9 mouse cellular contexts compared by ENCODE assay signal in genomic region chr11:57651281-57651810, GRCm38 (mm10). TPM values are rescaled to one million over a fixed set of nuclear protein-coding genes. Genes with fewer than 3 reads are reported as not detected.
A peak's percentile ranks its signal among the peaks of the same experiment; 100 is the strongest.
DNase-seq lines count a peak whose midpoint lies in the region; ATAC-seq and TF ChIP-seq lines count a peak whose summit lies in the region.
"Had no signal": no experiment of that assay in that cellular context is flagged by ENCODE, and none has a peak within 500 bp of the region (broad histone marks: within the 10 kb centered on the region; RNA-seq: fewer than 3 reads in every experiment).

No protein-coding gene starts in this region.

- peak; percentile 35 to 47 for DNase-seq in kidney, postnatal 4 days
- no peak for DNase-seq in kidney, adult 2 months
- DNase-seq in c-Kit-positive CD71-positive TER-119-negative erythroid progenitor cells, embryonic 14.5 days (ENCODE audit: low read depth) = peak; percentile 90
- peak; percentile 62 to 73 for DNase-seq in frontal cortex, postnatal 36 days (ENCODE audit: low spot score in 2 of 2)
- peak; percentile 71 to 83 for DNase-seq in left cerebral cortex, postnatal 14 days (ENCODE audit: low spot score in 2 of 2)
- DNase-seq in right cerebral cortex, adult 2 months (ENCODE audit: low spot score in 2 of 2) = peak; percentile 67 to 74
- DNase-seq in kidney, adult 9 months = no peak

- WGBS in kidney, adult 2 months = 60% methylated on average over 15 of the region's 15 CpGs

- H3K4me1 ChIP-seq in kidney, adult 2 months (ENCODE audit: control insufficient read depth, insufficient read depth, low read length) = no peaks in the 10 kb centered on the region

- no peak for ATAC-seq in inflammation-experienced regulatory T-cells, adult 6 months

- intact Hi-C loops in left cerebral cortex, postnatal 14 days (cut with DNase I) = no loop called here

- no peak overlapping the region for H3K4me3 ChIP-seq in kidney, adult 2 months (ENCODE audit: insufficient read depth, low read depth, low read length)

- TF ChIP-seq POLR2A in kidney, adult 2 months (IDR thresholded peaks at IDR 0.05; ENCODE audit: low read depth, low read length) = no peak

- H3K36me3 ChIP-seq in kidney, adult 2 months (ENCODE audit: control insufficient read depth, insufficient read depth, low read length) = no peaks in the 10 kb centered on the region

- no peak overlapping the region for H3K27ac ChIP-seq in kidney, adult 2 months (ENCODE audit: insufficient read depth, low read depth, low read length)
- H3K27ac ChIP-seq: macrophage had no signal

- no peaks in the 10 kb centered on the region for H3K27me3 ChIP-seq in kidney, adult 2 months (replicated peaks; ENCODE audit: control insufficient read depth, insufficient read depth, low read length)

- TF ChIP-seq CTCF in kidney, adult 2 months (conservative IDR thresholded peaks at IDR 0.05; ENCODE audit: insufficient read depth, insufficient read length, low read depth, low read length) = no peak

RNA-seq across cellular contexts. Expression of gene Galnt10, which starts 6.1 kb away (rescaled TPM):
- 10.5 and 11.1 TPM in 2 replicates for polyA plus RNA-seq in kidney, adult 2 months (2012; rRNA removed)
- 1 to 10 TPM; 7.6 to 8.8 TPM for total RNA-seq in left cerebral cortex, postnatal 14 days (2021)
- 1 to 10 TPM; 2.8 to 5.2 (median 4.6) TPM for polyA plus RNA-seq in inflammation-experienced regulatory T-cells, adult 6 months (2017; shearing (Covaris generic))

Comparison
In these comparisons a context has a peak if more than half of its experiments do, and no peak if none do; other contexts are left out.
1. DNase-seq: peak in kidney, postnatal 4 days (2 of 2), c-Kit-positive CD71-positive TER-119-negative erythroid progenitor cells, embryonic 14.5 days (single experiment), frontal cortex, postnatal 36 days (2 of 2), left cerebral cortex, postnatal 14 days (2 of 2) and right cerebral cortex, adult 2 months (2 of 2); none in kidney, adult 2 months (single experiment) and kidney, adult 9 months (single experiment).